Mouse (Mus musculus) testis, postnatal 10 days (tissue): ENCODE measurements around the gene Defa34.
"Not testable (repeated sequence)": the region's sequence is repeated elsewhere in the genome, so short reads cannot be mapped to it uniquely, and the experiment has no call there.

Source experiments
- DNase-seq: peaks from one replicate; pipeline ENCODE4 v3.0.0; 2021; ENCODE audit warnings: low spot score

The Defa34 gene

GRCm38 (mm10) chr8:21665497-21665896, at the start of gene Defa34:
Defa34 (plus strand) TSS chr8:21665797.
- not testable (repeated sequence) for DNase-seq

GRCm38 (mm10) chr8:21617883-21618282, 47.7 kb upstream of the Defa34 start, which contains the start of gene Defa26:
Defa26 (plus strand) TSS chr8:21618183.
- not testable (repeated sequence) for DNase-seq

GRCm38 (mm10) chr8:21655480-21655879, 10.1 kb upstream of the Defa34 start, which contains the start of gene Defa17:
Defa17 (plus strand) TSS chr8:21655780.
- not testable (repeated sequence) for DNase-seq

DNA sequence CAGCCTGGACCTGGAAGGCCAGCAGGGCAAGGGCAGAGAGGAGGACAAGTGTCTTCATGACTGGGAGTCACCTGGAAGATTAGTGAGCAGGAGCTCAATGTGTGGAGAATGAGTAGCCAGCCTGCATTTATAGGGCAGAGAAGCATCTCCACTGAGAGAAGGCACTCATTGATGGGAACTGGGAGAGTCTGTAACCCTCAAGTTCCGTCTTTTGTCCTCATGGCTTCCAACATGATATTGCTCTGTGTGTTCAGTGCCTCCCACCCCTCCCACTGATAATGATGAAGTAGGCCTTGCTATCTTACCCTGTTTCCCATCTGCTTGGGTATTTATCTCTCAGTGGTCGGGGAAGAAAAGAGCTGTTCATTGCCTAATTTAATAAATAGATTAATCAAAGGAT, 37.9 kb downstream of the Defa34 start, which contains the start of gene AY761184:
Gene AY761184, minus strand, starts transcription at position 101 of the 400 bp plus-strand sequence.
- not testable (repeated sequence) for DNase-seq
